Mouse (Mus musculus): ENCODE measurements around the gene Ptprm. TPM values are rescaled to one million over a fixed set of nuclear protein-coding genes. Genes with fewer than 3 reads are reported as not detected.

Gene Ptprm
- polyA plus RNA-seq, 1 experiment from 2014 or later: 1.4 TPM

- Histone ChIP-seq H3K4me3 (ENCODE audit: low read depth, low read length) (no peak overlapping the region), H3K4me1 (ENCODE audit: insufficient read depth) (no peaks in the 10 kb centered on the region), H3K27me3 (ENCODE audit: insufficient read depth, low read length) (no peaks in the 10 kb centered on the region), H3K4me2 (ENCODE audit: low read depth, low read length) (no peak overlapping the region), H3K9me3 (ENCODE audit: low read length) (peaks cover 4% of the 10 kb centered on the region; the same call in 1 of the 2 replicates), H3K27ac (ENCODE audit: low read depth) (no peak overlapping the region), H3K9ac (replicated peaks) (no peak overlapping the region), H3K36me3 (replicated peaks; ENCODE audit: insufficient read depth, low read length) (no peaks in the 10 kb centered on the region)
- TF ChIP-seq EP300 (IDR thresholded peaks at IDR 0.05; ENCODE audit: low read depth): no peak
- peak; percentile 63 for TF ChIP-seq CTCF (IDR thresholded peaks at IDR 0.05; ENCODE audit: low read depth)
- ATAC-seq (no peak), DNase-seq (no peak)
- 35% methylated on average over 2 of the region's 2 CpGs for WGBS (ENCODE audit: insufficient replicate concordance)
These were observed 178.4 kb downstream of the Ptprm start for GRCm38 (mm10) chr17:67175836-67176235.

- DNase-seq (no peak), ATAC-seq (no peak)
- H3K4me1 ChIP-seq (ENCODE audit: insufficient read depth): no peaks in the 10 kb centered on the region
- no peaks in the 10 kb centered on the region for H3K36me3 ChIP-seq (replicated peaks; ENCODE audit: insufficient read depth, low read length)
- no peak overlapping the region for H3K27ac ChIP-seq (ENCODE audit: low read depth)
- H3K4me3 ChIP-seq (ENCODE audit: low read depth, low read length): no peak overlapping the region
- WGBS (ENCODE audit: insufficient replicate concordance): 75% methylated on average over 2 of the region's 2 CpGs
- H3K9me3 ChIP-seq (ENCODE audit: low read length): no peaks in the 10 kb centered on the region
- TF ChIP-seq EP300 (IDR thresholded peaks at IDR 0.05; ENCODE audit: low read depth): no peak
- TF ChIP-seq CTCF (IDR thresholded peaks at IDR 0.05; ENCODE audit: low read depth): no peak
- H3K9ac ChIP-seq (replicated peaks): no peak overlapping the region
- no peaks in the 10 kb centered on the region for H3K27me3 ChIP-seq (ENCODE audit: insufficient read depth, low read length)
- H3K4me2 ChIP-seq (ENCODE audit: low read depth, low read length): no peak overlapping the region
These were observed 182.9 kb downstream of the Ptprm start for GRCm38 (mm10) chr17:67171353-67171752.

- H3K4me3 ChIP-seq (ENCODE audit: low read depth, low read length): no peak overlapping the region
- no peaks in the 10 kb centered on the region for H3K4me1 ChIP-seq (ENCODE audit: insufficient read depth)
- no peak overlapping the region for H3K4me2 ChIP-seq (ENCODE audit: low read depth, low read length)
- H3K27ac ChIP-seq (ENCODE audit: low read depth): no peak overlapping the region
- no peaks in the 10 kb centered on the region for H3K27me3 ChIP-seq (ENCODE audit: insufficient read depth, low read length)
- TF ChIP-seq EP300 (IDR thresholded peaks at IDR 0.05; ENCODE audit: low read depth) (no peak), CTCF (IDR thresholded peaks at IDR 0.05; ENCODE audit: low read depth) (no peak)
- H3K36me3 ChIP-seq (replicated peaks; ENCODE audit: insufficient read depth, low read length): no peaks in the 10 kb centered on the region
- no peaks in the 10 kb centered on the region for H3K9me3 ChIP-seq (ENCODE audit: low read length)
- WGBS (ENCODE audit: insufficient replicate concordance): 69% methylated on average over 7 of the region's 7 CpGs
- DNase-seq (no peak), ATAC-seq (0 out of 2 replicates have a peak, but pooled peaks have one; percentile 15)
- no peak overlapping the region for H3K9ac ChIP-seq (replicated peaks)
These were observed 183.6 kb downstream of the Ptprm start for GRCm38 (mm10) chr17:67170696-67171095.

GRCm38 (mm10) chr17:67165876-67166275 lies 188.4 kb downstream of the Ptprm start:
- TF ChIP-seq EP300 (IDR thresholded peaks at IDR 0.05; ENCODE audit: low read depth) (no peak), CTCF (IDR thresholded peaks at IDR 0.05; ENCODE audit: low read depth) (no peak)
- Histone ChIP-seq H3K36me3 (replicated peaks; ENCODE audit: insufficient read depth, low read length) (no peaks in the 10 kb centered on the region), H3K4me2 (ENCODE audit: low read depth, low read length) (no peak overlapping the region), H3K4me1 (ENCODE audit: insufficient read depth) (no peaks in the 10 kb centered on the region), H3K4me3 (ENCODE audit: low read depth, low read length) (no peak overlapping the region), H3K27ac (ENCODE audit: low read depth) (no peak overlapping the region), H3K9ac (replicated peaks) (no peak overlapping the region), H3K27me3 (ENCODE audit: insufficient read depth, low read length) (no peaks in the 10 kb centered on the region), H3K9me3 (ENCODE audit: low read length) (no peaks in the 10 kb centered on the region)
- ATAC-seq (no peak), DNase-seq (no peak)
- 59% methylated on average over 2 of the region's 2 CpGs for WGBS (ENCODE audit: insufficient replicate concordance)

- Histone ChIP-seq H3K9me3 (ENCODE audit: low read length) (no peaks in the 10 kb centered on the region), H3K4me3 (ENCODE audit: low read depth, low read length) (no peak overlapping the region), H3K27me3 (ENCODE audit: insufficient read depth, low read length) (no peaks in the 10 kb centered on the region), H3K4me1 (ENCODE audit: insufficient read depth) (peaks cover 7% of the 10 kb centered on the region; the same call in 1 of the 2 replicates), H3K36me3 (replicated peaks; ENCODE audit: insufficient read depth, low read length) (no peaks in the 10 kb centered on the region), H3K4me2 (ENCODE audit: low read depth, low read length) (no peak overlapping the region), H3K9ac (replicated peaks) (no peak overlapping the region), H3K27ac (ENCODE audit: low read depth) (peak overlapping the region; percentile 52; the same call in 1 of the 2 replicates)
- DNase-seq (peak; percentile 28), ATAC-seq (peak; percentile 98)
- 48% methylated on average over 8 of the region's 8 CpGs for WGBS (ENCODE audit: insufficient replicate concordance)
- no peak for TF ChIP-seq EP300 (IDR thresholded peaks at IDR 0.05; ENCODE audit: low read depth)
- no peak for TF ChIP-seq CTCF (IDR thresholded peaks at IDR 0.05; ENCODE audit: low read depth)
These were observed 194.6 kb downstream of the Ptprm start for GRCm38 (mm10) chr17:67159611-67160010.

- no peak overlapping the region for H3K4me2 ChIP-seq (ENCODE audit: low read depth, low read length)
- H3K4me1 ChIP-seq (ENCODE audit: insufficient read depth): peaks cover 7% of the 10 kb centered on the region; the same call in 1 of the 2 replicates
- WGBS (ENCODE audit: insufficient replicate concordance): 79% methylated on average over 7 of the region's 7 CpGs
- no peak for TF ChIP-seq EP300 (IDR thresholded peaks at IDR 0.05; ENCODE audit: low read depth)
- no peak for TF ChIP-seq CTCF (IDR thresholded peaks at IDR 0.05; ENCODE audit: low read depth)
- DNase-seq (no peak), ATAC-seq (no peak)
- H3K36me3 ChIP-seq (replicated peaks; ENCODE audit: insufficient read depth, low read length): no peaks in the 10 kb centered on the region
- no peaks in the 10 kb centered on the region for H3K27me3 ChIP-seq (ENCODE audit: insufficient read depth, low read length)
- no peaks in the 10 kb centered on the region for H3K9me3 ChIP-seq (ENCODE audit: low read length)
- no peak overlapping the region for H3K4me3 ChIP-seq (ENCODE audit: low read depth, low read length)
- H3K9ac ChIP-seq (replicated peaks): no peak overlapping the region
- H3K27ac ChIP-seq (ENCODE audit: low read depth): no peak overlapping the region
These were observed 197.0 kb downstream of the Ptprm start for GRCm38 (mm10) chr17:67157089-67157752.
